Mouse (Mus musculus) cerebellum, adult 11 months (tissue): ENCODE measurements around the gene Rps6kc1.
A peak's percentile ranks its signal among the peaks of the same experiment; 100 is the strongest.

Experiments
- DNase-seq: peaks from one replicate; pipeline ENCODE4 v3.0.0; 2022

Rps6kc1 gene

DNA sequence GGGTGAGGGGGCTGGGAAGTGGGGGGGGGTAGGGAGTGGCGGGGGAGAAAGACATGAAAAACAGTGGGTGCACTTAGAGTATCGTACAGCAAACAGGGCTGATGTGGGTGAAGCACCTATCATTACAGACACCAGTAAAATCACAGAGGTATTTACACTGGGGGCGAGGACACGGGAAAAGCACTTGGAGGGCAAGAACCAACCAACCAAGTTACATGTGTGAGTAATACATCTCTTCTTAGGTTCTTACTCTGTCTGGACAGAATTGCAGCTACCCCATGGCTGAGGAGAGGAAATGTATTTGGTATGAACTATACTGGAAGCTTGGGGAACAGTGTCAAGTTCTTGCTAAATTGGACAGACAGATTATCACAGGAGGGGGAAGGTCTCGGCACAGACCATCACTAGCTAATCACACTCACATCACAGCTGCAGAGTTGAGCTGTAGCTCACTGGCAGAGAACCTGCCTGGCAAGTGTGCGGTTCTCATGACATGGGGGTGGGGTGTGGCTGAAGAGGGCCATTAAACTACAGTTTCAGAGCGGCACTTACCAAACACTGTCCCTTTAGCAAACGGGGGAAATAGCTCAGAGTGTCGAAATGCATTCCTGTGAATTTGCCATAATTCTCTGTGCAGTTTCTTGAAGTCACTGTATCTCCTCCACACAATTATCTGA is 12.5 kb downstream of the Rps6kc1 start:
- DNase-seq: no peak

DNA sequence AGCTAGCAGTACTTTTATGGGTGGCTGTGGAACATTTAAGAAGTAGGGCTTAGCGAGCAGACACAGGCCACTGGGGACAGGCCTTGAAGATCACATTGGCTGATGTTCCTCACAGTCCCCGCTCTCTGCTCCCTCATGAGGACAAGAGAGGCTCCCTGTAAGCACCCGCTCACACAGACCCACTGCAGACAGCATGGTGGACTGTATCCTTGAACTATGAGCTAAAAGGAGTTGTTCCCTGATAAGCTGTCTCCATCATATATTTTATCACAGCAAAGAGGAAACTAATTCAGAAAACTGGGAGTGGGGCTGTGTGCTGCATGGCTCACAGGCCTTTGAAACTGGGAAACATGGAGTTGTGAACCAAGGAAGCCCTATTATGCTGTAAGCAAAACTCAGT is 13.4 kb downstream of the Rps6kc1 start:
- DNase-seq: no peak

DNA sequence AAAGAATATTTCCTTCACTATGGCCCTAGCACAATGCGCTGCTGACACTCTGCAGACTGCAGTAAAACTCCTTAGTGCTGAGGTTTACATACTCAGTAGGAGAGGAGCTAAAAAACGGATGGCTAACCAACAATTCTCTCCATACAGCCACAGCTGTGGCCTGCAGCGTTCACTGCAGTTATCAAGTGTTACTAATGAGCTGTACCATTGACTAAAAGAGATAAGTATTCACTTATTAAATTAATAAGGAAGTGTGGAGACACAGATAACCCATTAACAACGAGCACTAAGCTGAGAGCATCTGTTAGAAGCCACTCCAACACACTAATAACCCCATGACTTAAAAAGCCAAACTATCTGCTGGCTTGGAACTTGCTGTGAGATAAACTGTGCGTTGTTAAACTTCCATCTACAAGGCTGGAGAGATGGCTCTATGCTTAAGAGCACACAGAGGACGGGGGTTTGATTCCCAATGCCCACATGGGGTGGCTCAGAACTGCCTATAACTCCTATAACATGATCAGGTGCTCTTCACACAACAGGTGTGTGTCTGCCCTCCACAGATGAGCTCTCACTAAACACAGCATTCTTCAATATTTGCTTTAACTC is 17.9 kb downstream of the Rps6kc1 start:
- DNase-seq: no peak

DNA sequence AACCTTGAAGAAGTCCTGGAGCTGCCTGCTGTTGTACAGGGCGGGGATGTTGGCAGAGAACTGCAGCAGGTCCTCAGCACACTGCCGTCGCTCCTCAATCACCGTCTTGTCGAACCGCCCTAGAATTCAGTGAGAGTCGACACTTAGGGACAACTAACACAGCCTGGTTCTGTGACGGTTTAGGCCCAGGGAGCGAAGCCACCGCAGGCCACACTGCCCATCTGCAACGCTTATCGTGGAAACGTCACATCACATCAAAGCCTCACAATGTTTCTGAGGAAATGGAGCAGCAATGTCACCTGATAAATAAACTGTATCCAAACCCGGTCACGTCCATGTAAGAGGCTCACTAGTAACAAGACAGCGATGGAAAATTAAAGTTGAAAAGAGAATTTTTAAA is 22.9 kb downstream of the Rps6kc1 start:
- no peak for DNase-seq

DNA sequence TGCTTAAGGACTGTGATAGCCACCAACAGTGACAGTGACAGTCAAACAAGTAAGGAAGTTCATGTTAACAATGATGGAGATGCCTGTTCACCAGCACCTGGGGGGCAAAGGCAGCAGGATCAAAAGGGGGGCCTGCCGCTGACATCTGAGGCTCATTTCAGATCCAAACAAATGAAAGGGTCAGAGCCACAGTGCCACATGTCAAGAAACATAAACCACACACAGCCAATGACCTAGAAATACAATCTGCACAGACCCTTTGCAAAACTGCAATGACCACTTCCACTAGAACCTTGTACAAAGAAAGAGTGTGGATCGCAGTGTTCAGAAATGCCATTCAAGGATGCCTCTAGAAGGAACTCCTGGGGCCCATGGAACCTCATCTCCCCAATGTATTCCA is 23.5 kb downstream of the Rps6kc1 start:
- no peak for DNase-seq

DNA sequence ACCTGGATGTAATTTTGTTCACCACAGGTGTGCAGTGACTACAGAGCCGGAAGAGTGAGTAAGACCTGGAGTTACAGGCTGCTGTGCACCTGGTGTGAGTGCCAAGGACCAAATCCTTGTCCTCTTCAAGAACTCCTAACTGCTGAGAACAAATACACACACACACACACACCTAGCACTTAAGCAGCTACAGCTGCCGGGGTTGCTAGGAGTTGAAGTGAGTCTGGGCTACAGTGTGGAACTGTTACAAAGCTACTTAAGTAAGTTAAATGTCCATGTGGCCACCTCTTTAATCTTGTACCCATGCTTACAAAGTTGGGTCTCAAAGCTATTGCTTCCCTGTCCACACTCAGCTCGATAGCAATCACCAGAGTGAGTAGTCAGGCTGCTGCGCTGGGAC is 25.6 kb downstream of the Rps6kc1 start:
- no peak for DNase-seq

DNA sequence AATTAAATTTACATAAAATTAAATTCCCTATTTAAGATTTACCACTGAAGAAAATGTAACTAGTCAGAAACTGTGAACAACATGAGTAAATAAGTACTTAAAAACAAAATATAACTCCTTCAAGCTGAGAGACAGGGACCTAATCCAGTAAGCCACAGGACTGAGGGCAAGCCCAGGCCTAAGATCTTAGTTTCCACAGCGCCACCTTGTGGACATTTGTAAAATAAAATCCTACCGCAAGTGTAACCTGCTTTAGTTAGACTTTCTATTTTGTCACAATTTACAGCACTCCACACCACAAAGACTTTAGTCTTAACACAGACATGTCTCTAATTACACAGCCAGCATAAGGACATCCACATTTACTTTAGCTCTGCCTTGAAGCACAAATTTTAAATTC is 30.1 kb downstream of the Rps6kc1 start:
- DNase-seq: peak; percentile 31

DNA sequence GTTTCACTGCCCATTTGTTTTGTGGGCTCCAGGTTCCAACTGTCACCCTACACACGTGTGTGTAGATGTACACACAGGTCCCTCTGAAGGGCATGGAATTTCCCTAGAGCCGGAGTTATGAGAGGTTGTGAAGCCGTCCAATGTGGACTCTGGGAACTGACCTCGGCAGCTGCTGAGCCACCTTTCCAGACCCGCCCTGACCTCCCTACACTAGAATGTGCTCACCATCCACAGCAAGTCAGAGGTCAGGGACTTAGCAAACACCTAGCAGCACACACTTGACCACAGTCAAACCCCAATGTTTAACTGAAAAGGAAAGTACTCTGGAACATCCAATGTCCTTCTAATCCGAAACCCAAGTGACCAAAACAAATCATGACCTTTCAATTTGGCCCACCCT is 30.9 kb downstream of the Rps6kc1 start:
- DNase-seq: no peak

DNA sequence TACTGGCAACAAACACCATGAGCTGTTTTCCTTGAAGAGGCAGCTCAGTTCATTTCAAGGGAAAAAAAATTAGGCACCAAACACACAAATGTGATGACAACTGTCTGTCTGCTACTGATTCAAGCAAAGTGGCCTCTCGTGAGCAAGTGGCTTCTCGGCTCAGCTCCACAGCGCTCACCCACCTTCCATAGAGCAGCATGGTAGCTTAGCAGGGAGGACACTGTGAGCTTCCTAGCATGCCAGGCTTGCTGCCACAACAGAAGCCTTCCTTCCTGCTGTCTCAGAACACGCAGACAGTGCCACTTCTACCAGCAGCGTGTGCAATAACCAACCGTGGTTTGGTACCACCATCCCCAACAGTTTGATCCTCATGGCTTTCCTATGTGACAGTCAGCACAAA is 35.8 kb downstream of the Rps6kc1 start:
- no peak for DNase-seq

DNA sequence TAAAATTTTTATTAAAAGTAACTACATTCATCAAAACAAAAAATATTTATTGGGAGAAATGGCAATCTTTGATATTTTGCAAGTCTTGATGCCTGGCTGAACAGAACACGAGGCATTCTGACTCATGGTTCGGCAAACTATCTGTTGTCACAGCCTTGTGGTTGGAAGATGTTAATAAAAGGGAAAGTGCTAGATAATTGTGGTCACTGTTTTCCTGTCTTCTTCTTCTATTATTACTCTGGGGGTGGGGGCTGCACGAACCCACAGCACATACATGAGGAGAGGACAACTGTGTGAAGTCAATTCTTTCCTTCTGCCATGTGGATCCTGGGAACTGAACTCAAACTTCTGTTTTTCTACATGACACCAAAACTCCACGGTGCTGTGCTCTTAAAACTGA is 36.5 kb downstream of the Rps6kc1 start:
- DNase-seq: no peak

DNA sequence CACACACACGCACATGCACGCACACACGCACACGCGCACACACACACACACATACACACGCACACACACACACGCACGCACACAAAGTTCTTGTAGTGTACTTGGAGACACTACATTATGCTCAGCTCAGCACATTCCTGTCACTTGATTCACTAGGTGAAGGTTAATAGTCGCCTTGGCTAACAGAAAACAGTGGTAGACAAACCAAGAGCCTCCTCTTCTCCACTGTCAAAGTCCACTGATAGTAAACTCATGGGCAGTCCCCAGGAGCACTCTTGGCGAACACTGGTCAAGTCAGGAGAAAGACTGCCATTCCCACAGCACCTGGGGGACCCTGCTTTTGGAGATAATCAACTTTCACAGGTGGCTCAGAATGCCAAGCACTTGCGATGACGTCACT is 40.5 kb downstream of the Rps6kc1 start:
- no peak for DNase-seq

DNA sequence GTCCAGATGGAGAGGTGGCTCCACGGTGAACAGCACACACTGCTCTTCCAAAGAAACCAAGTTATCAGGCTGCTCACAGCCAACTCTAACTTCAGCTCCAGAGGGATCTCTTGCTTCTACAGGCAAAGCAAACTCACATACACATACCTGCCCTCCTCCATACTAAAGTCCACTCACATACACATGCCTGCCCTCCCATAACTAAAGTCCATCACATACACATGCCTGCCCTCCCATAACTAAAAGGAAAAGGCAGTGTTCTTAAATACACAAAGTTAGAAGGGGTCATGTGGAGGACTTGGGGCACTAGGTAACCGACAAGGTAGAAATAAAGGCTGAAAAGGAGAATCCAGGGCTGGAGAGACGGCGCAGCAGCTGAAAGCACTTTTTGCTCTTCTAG is 41.6 kb downstream of the Rps6kc1 start:
- no peak for DNase-seq

DNA sequence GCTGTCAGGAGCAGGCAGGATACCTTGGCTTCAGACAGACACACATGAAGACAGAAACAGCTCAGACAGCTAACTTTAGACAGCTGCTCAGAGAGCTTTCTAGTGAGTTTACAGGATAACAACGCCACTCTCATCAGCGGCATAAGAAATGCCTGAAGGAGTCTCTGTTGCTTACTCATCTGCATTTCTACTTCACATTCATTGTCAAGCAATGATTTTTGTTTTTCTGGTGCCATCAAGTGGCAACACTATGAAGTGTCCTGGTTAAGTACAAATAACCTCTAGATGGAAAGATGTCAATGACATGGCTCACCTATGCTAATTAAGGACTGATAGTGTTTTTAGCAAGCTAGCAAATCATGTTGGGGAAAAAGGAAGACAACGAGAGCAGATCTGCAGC is 42.8 kb downstream of the Rps6kc1 start:
- no peak for DNase-seq

DNA sequence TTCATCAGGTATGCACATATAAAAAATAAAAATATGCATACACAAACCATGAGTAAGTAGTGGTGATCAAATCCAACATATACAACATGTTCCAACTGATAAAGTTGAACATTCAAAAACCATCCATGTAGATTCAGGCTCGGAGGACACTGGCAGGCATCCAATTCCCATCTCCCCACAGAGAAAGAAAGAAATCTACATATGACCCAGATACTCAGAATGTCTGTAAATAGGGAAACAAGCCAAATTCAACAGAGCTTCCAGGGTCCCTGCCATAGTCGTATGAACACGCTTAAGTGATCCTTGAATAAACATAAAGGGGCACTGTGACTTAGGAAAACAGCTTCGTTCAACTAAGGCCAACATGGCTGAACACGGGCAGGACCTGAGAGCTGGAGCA is 49.9 kb downstream of the Rps6kc1 start:
- DNase-seq: no peak

DNA sequence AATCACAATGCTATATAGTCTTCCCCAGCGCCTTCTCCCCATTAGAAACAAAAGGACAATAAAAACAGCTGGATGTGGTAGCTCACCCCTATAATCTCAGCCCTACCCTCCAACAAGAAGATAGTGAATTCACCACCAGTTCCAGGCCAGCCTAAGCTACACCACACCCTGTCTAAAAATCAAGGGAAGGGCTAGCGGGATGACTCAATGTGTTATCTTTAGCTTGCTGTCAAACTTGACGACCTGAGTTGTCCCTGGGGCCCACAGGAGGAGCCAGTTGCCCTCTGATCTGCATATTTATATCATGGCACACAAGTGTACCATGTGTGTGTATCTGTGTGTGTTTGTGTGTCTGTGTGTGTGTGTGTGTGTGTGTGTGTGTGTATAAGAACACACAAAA is 57.1 kb downstream of the Rps6kc1 start:
- DNase-seq: no peak

DNA sequence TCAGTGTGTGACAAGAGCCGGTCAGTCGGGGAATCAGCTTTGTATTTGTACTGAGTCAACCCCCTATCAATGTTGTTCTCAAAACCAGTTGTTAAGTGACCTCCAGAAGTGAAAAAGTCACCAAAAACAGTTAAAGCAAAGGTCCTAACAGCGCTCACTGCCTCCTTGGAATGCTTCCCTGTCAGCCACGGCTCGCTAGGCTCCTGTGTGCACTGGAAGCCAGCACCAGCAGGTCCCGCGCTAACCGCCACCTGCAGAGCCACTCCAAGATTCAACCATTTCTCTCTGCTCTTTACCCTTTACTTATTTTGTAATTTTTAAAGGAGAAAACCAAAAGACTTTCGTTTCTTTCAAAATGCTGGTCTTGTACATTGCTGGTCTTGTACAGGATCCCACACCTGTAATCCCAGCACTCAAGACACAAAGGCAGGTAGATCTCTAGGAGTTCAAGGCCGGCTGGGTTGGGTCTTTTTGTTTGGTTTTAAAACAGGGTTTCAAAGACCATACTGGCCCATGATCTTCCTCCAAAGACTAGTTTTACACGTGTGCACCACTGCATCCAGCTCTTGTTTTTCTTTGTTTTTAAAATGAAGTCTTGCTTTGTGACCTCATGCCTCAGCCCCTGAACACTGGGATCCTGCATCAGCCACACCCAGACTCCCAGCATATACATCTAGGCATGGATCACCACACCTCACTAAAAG is 62.3 kb downstream of the Rps6kc1 start:
- DNase-seq: no peak

DNA sequence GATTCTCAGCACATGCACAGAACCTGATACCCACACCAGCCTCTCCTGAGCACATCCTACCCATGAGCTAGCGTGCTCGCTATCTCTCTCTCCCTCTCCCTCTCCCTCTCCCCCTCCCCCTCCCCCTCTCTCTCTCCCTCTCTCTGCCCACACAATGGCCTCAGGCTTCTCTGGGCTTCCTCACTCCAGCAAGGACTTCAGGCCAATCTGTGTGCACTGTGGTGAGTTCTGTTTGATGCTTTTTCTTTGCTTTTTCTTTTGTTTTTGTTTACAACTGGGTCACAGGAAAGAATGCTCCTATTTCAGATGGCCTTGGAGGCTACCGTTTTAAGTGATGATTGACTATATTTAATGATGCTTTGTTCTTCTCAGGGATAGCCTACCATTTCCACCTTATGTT is 62.9 kb downstream of the Rps6kc1 start:
- no peak for DNase-seq

DNA sequence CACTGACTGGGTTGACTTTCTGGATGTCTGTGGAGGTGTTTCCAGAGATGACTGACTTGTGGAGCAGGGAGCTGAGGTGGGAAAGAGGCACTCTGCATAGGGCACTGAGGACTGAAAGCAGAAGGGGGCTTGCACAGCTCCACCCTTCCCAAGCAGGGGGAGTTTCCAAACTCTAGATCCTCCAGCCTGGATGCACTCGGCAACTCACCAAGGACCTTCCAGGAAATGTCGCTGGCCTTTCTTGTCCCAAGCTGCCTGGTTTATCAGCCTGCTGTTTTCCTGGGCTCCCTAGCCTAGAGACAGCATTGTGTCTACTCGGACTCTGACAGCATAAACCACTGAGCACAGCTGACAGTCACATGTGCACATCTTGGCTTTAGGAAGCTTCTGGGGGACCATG is 64.6 kb downstream of the Rps6kc1 start:
- DNase-seq: no peak

DNA sequence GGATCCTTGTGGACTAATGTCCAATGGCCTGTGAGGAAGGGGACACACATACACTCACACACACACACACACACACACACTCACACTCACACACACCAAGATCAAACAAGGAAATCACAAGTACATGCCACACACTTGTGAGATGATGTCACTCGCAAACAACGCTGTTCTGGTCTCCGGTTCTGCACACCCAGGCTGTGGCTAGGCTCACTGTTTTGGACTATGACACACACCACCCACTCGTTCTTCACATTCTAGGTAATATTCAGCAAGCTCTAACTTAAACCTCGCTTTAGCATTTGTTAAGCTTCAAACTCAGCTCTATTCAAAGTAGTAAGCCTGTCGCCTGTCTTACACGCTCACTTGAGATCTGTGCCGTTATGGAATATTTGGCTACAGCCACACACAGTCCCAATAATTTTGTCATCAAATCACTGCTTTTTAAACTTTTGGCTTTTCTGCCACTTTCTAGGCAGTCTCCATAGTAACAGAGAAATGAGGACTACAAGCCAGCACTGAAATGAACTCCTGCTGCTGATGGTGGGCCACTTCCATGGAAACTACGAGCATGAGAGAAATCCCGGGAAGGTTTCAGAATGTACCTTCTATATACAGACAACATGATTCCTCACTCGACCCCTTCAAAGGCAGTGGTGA is 65.4 kb downstream of the Rps6kc1 start:
- no peak for DNase-seq

DNA sequence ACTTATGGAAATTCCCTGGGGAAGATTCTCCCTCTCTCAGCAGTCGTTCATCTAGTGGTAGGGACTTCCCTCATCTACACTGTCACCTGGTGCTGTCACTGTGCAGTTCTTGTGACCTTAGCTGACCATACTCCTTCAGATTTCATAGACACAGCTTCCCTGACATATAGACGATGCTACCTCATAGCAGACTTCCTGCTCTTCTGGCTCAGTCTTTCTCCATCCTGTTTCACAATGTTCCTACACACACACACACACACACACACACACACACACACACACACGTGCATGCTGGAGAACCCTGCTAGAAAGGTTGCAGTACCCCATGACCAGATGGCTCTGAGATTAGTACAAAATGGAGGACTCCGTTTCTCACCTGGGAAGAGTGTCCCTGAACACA is 66.2 kb downstream of the Rps6kc1 start:
- no peak for DNase-seq

DNA sequence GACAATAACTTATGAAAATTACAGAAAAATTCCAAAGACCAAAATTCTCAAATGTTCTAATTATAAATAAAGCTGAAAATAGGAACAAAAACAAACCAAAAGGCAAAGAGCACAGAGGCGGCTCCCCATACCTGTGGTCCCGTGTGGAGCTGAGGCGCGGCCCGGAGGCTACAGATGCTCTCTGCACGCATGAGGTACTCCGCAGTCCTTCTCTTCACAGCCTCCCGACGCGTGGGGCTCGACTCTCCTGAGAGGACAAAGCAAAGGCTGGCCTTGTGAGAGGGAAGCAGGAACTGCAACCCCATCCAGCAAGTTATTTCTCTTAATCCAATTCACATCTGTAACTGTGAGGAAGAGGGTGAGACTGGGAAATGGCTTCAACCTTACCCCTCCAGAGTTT is 67.2 kb downstream of the Rps6kc1 start:
- no peak for DNase-seq

DNA sequence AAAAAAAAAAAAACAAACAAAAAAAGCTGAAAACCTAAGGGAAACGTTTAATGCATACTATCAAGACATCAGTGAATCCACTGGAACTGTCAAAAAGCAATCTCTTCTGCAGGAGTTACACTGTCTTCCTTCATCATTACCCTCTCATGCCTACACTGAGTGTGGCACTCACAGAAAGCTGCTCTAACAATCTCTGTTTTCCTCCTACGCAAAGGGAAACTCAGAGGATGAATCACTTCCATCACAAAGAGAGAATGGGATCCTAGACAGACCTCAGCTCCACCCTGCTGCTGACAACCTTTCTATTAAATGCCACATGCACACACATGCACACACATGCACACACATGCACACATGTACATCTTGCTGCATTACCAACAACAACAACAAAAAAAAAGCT is 75.5 kb downstream of the Rps6kc1 start:
- no peak for DNase-seq

DNA sequence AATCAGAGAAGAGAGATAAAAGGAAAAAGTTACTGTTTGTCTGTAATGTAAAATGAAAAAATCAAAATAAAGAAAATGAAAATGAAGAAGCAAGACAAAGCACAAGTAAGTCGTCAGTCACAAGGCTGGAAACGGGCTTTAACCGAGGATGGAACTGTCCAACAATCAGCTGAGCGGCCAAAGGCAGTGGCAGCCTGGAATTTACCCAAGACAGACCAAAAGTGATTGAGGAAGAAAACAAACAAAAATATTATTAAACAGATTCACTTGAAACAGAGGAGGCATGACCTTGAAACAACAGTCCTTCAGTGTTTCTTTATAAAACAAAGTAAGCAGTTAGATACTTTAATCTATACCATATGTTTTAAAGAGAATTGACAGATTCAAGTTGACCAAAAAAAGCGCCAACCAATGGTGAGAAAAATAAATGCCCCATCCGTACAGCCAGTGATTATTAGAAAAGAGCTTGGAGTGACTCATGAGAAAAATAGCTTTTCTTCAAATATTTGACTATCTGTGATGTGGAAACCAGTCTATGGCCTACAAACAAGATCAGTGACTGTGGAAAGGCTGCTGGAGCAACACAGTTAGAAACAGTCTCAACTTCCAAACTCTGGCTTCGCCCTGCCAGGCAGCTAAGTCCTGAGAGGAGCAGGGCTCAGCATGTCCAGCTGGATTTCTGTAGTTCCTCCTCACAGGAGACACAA is 77.2 kb downstream of the Rps6kc1 start:
- DNase-seq: no peak
